24 mouse cellular contexts compared by ENCODE assay signal in genomic region chr4:137577486-137577885, GRCm38 (mm10). TPM values are rescaled to one million over a fixed set of nuclear protein-coding genes. Genes with fewer than 3 reads are reported as not detected.
"Had no signal": no experiment of that assay in that cellular context is flagged by ENCODE, and none has a peak within 500 bp of the region (broad histone marks: within the 10 kb centered on the region; RNA-seq: fewer than 3 reads in every experiment).

No protein-coding gene starts in this region.

- H3K27ac ChIP-seq: kidney, postnatal 0 days; layer of hippocampus, adult 2 months; left cerebral cortex, adult 2 months; liver, embryonic 13.5 days; midbrain, embryonic 10.5 days; neural tube, embryonic 12.5 days; neural tube, embryonic 15.5 days; stomach, postnatal 0 days had no signal

- H3K9ac ChIP-seq: liver, embryonic 13.5 days; lung, embryonic 14.5 days; neural tube, embryonic 12.5 days had no signal

- H3K36me3 ChIP-seq: liver, embryonic 13.5 days; midbrain, embryonic 10.5 days; neural tube, embryonic 12.5 days; neural tube, embryonic 15.5 days had no signal

- H3K9me3 ChIP-seq: liver, embryonic 13.5 days; midbrain, embryonic 10.5 days; neural tube, embryonic 12.5 days; neural tube, embryonic 15.5 days had no signal

- DNase-seq: layer of hippocampus, adult 9-11 months; right cerebral cortex, postnatal 14 days had no signal

- H3K4me3 ChIP-seq: left cerebral cortex, adult 2 months had no signal

RNA-seq across cellular contexts. Expression of gene Ldlrad2, which starts 3.1 kb away (rescaled TPM):
- total RNA-seq: layer of hippocampus, adult 2 months; layer of hippocampus, postnatal 25 days; left cerebral cortex, adult 2 months; left cerebral cortex, postnatal 10 days; left cerebral cortex, postnatal 36 days; liver, adult 2 months had no signal
- polyA plus RNA-seq: kidney, adult 2 months; kidney, embryonic 14.5 days; kidney, postnatal 0 days; large intestine, adult 2 months; limb, embryonic 11.5 days; limb, embryonic 14.5 days; liver, adult 2 months; liver, embryonic 13.5 days; liver, embryonic 16.5 days; lung, embryonic 14.5 days; midbrain, embryonic 10.5 days; midbrain, embryonic 14.5 days; neural tube, embryonic 12.5 days; neural tube, embryonic 15.5 days; stomach, embryonic 14.5 days; stomach, postnatal 0 days; thymus, adult 2 months had no signal
